Mouse (Mus musculus): ENCODE data around the gene Gpr162. TPM values are rescaled to one million over a fixed set of nuclear protein-coding genes. Genes with fewer than 3 reads are reported as not detected.
"Not testable (repeated sequence)": the region's sequence is repeated elsewhere in the genome, so short reads cannot be mapped to it uniquely, and the experiment has no call there.

Gpr162 gene
- polyA plus RNA-seq, 1 experiment from 2014 or later, result 0.54 TPM

- Histone ChIP-seq H3K4me2 (ENCODE audit: low read depth, low read length) (no peak overlapping the region), H3K27ac (ENCODE audit: low read length) (no peak overlapping the region), H3K4me3 (ENCODE audit: low read length) (no peak overlapping the region), H3K9ac (ENCODE audit: low read length) (no peak overlapping the region), H3K9me3 (ENCODE audit: control insufficient read depth, low read length) (no peaks in the 10 kb centered on the region), H3K27me3 (ENCODE audit: control insufficient read depth, insufficient read depth, low read depth, low read length) (no peaks in the 10 kb centered on the region), H3K36me3 (ENCODE audit: control insufficient read depth, insufficient read depth, low read length) (no peaks in the 10 kb centered on the region), H3K4me1 (replicated peaks; ENCODE audit: control insufficient read depth, insufficient read depth, low read length) (peaks cover 6% of the 10 kb centered on the region)
- ATAC-seq (ENCODE audit: low read depth), result no peak
Observed at GRCm38 (mm10) chr6:124901851-124902250, 38.1 kb upstream of the Gpr162 start.

GRCm38 (mm10) chr6:124900801-124901480 lies 37.2 kb upstream of the Gpr162 start:
- Histone ChIP-seq H3K27me3 (ENCODE audit: control insufficient read depth, insufficient read depth, low read depth, low read length) (no peaks in the 10 kb centered on the region), H3K9ac (ENCODE audit: low read length) (no peak overlapping the region), H3K9me3 (ENCODE audit: control insufficient read depth, low read length) (no peaks in the 10 kb centered on the region), H3K36me3 (ENCODE audit: control insufficient read depth, insufficient read depth, low read length) (no peaks in the 10 kb centered on the region), H3K27ac (ENCODE audit: low read length) (no peak overlapping the region), H3K4me1 (replicated peaks; ENCODE audit: control insufficient read depth, insufficient read depth, low read length) (peaks cover 6% of the 10 kb centered on the region), H3K4me2 (ENCODE audit: low read depth, low read length) (no peak overlapping the region), H3K4me3 (ENCODE audit: low read length) (no peak overlapping the region)
- no peak for ATAC-seq (ENCODE audit: low read depth)
- 37% methylated on average over 10 of the region's 10 CpGs for WGBS

- H3K27ac ChIP-seq (ENCODE audit: low read length), result no peak overlapping the region
- H3K9me3 ChIP-seq (ENCODE audit: control insufficient read depth, low read length), result no peaks in the 10 kb centered on the region
- no peak overlapping the region for H3K4me2 ChIP-seq (ENCODE audit: low read depth, low read length)
- WGBS, result 64% methylated on average over 8 of the region's 8 CpGs
- H3K4me3 ChIP-seq (ENCODE audit: low read length), result no peak overlapping the region
- no peaks in the 10 kb centered on the region for H3K36me3 ChIP-seq (ENCODE audit: control insufficient read depth, insufficient read depth, low read length)
- no peak for ATAC-seq (ENCODE audit: low read depth)
- H3K4me1 ChIP-seq (replicated peaks; ENCODE audit: control insufficient read depth, insufficient read depth, low read length), result peaks cover 6% of the 10 kb centered on the region
- no peak overlapping the region for H3K9ac ChIP-seq (ENCODE audit: low read length)
- no peaks in the 10 kb centered on the region for H3K27me3 ChIP-seq (ENCODE audit: control insufficient read depth, insufficient read depth, low read depth, low read length)
Observed at GRCm38 (mm10) chr6:124900056-124900800, 36.4 kb upstream of the Gpr162 start.

GRCm38 (mm10) chr6:124898359-124898758 lies 34.6 kb upstream of the Gpr162 start:
- Histone ChIP-seq H3K36me3 (ENCODE audit: control insufficient read depth, insufficient read depth, low read length) (no peaks in the 10 kb centered on the region), H3K9ac (ENCODE audit: low read length) (no peak overlapping the region), H3K4me1 (replicated peaks; ENCODE audit: control insufficient read depth, insufficient read depth, low read length) (no peaks in the 10 kb centered on the region), H3K4me2 (ENCODE audit: low read depth, low read length) (no peak overlapping the region), H3K27me3 (ENCODE audit: control insufficient read depth, insufficient read depth, low read depth, low read length) (no peaks in the 10 kb centered on the region), H3K27ac (ENCODE audit: low read length) (no peak overlapping the region), H3K4me3 (ENCODE audit: low read length) (no peak overlapping the region), H3K9me3 (ENCODE audit: control insufficient read depth, low read length) (no peaks in the 10 kb centered on the region)
- 20% methylated on average over 3 of the region's 3 CpGs for WGBS
- ATAC-seq (ENCODE audit: low read depth), result no peak

- ATAC-seq (ENCODE audit: low read depth); H3K27me3 ChIP-seq (ENCODE audit: control insufficient read depth, insufficient read depth, low read depth, low read length); H3K9ac ChIP-seq (ENCODE audit: low read length); H3K4me2 ChIP-seq (ENCODE audit: low read depth, low read length); H3K36me3 ChIP-seq (ENCODE audit: control insufficient read depth, insufficient read depth, low read length); H3K27ac ChIP-seq (ENCODE audit: low read length); H3K9me3 ChIP-seq (ENCODE audit: control insufficient read depth, low read length); H3K4me1 ChIP-seq (replicated peaks; ENCODE audit: control insufficient read depth, insufficient read depth, low read length); H3K4me3 ChIP-seq (ENCODE audit: low read length): not testable (repeated sequence)
- WGBS, result 85% methylated on average over 2 of the region's 2 CpGs
Observed at GRCm38 (mm10) chr6:124894113-124894512, 30.3 kb upstream of the Gpr162 start.

- H3K9ac ChIP-seq (ENCODE audit: low read length), result no peak overlapping the region
Observed at GRCm38 (mm10) chr6:124890997-124891396, 27.2 kb upstream of the Gpr162 start.

GRCm38 (mm10) chr6:124888555-124889125 lies 24.9 kb upstream of the Gpr162 start:
- ATAC-seq (ENCODE audit: low read depth), result no peak
- H3K9me3 ChIP-seq (ENCODE audit: control insufficient read depth, low read length), result no peaks in the 10 kb centered on the region
- no peak overlapping the region for H3K9ac ChIP-seq (ENCODE audit: low read length)
- H3K27me3 ChIP-seq (ENCODE audit: control insufficient read depth, insufficient read depth, low read depth, low read length), result no peaks in the 10 kb centered on the region
- 86% methylated on average over 6 of the region's 6 CpGs for WGBS
- H3K4me1 ChIP-seq (replicated peaks; ENCODE audit: control insufficient read depth, insufficient read depth, low read length), result no peaks in the 10 kb centered on the region
- H3K4me2 ChIP-seq (ENCODE audit: low read depth, low read length), result no peak overlapping the region
- H3K36me3 ChIP-seq (ENCODE audit: control insufficient read depth, insufficient read depth, low read length), result no peaks in the 10 kb centered on the region
- H3K27ac ChIP-seq (ENCODE audit: low read length), result no peak overlapping the region
- H3K4me3 ChIP-seq (ENCODE audit: low read length), result no peak overlapping the region

More at GRCm38 (mm10) chr6:124890997-124891396, 27.2 kb upstream of the Gpr162 start:
- Histone ChIP-seq H3K36me3 (ENCODE audit: control insufficient read depth, insufficient read depth, low read length) (no peaks in the 10 kb centered on the region), H3K4me2 (ENCODE audit: low read depth, low read length) (no peak overlapping the region), H3K27me3 (ENCODE audit: control insufficient read depth, insufficient read depth, low read depth, low read length) (no peaks in the 10 kb centered on the region), H3K9me3 (ENCODE audit: control insufficient read depth, low read length) (no peaks in the 10 kb centered on the region), H3K27ac (ENCODE audit: low read length) (no peak overlapping the region), H3K4me1 (replicated peaks; ENCODE audit: control insufficient read depth, insufficient read depth, low read length) (no peaks in the 10 kb centered on the region), H3K4me3 (ENCODE audit: low read length) (no peak overlapping the region)
- no peak for ATAC-seq (ENCODE audit: low read depth)
- WGBS, result 43% methylated on average over 6 of the region's 6 CpGs

GRCm38 (mm10) chr6:124887986-124888385 lies 24.2 kb upstream of the Gpr162 start, which contains the start of gene Cd4:
Gene Cd4 (minus strand): TSS chr6:124888221.
- ATAC-seq (ENCODE audit: low read depth), result no peak
- Histone ChIP-seq H3K9me3 (ENCODE audit: control insufficient read depth, low read length) (no peaks in the 10 kb centered on the region), H3K4me2 (ENCODE audit: low read depth, low read length) (no peak within 1 kb of the TSS), H3K4me3 (ENCODE audit: low read length) (no peak within 1 kb of the TSS), H3K4me1 (replicated peaks; ENCODE audit: control insufficient read depth, insufficient read depth, low read length) (no peaks in the 10 kb centered on the region), H3K27me3 (ENCODE audit: control insufficient read depth, insufficient read depth, low read depth, low read length) (no peaks in the 10 kb centered on the region), H3K9ac (ENCODE audit: low read length) (no peak within 1 kb of the TSS), H3K36me3 (ENCODE audit: control insufficient read depth, insufficient read depth, low read length) (no peaks in the 10 kb centered on the region), H3K27ac (ENCODE audit: low read length) (no peak within 1 kb of the TSS)
- WGBS, result 76% methylated on average over 9 of the region's 9 CpGs

- Histone ChIP-seq H3K4me3 (ENCODE audit: low read length) (no peak overlapping the region), H3K27ac (ENCODE audit: low read length) (no peak overlapping the region), H3K36me3 (ENCODE audit: control insufficient read depth, insufficient read depth, low read length) (no peaks in the 10 kb centered on the region), H3K9ac (ENCODE audit: low read length) (no peak overlapping the region), H3K9me3 (ENCODE audit: control insufficient read depth, low read length) (no peaks in the 10 kb centered on the region), H3K27me3 (ENCODE audit: control insufficient read depth, insufficient read depth, low read depth, low read length) (no peaks in the 10 kb centered on the region), H3K4me1 (replicated peaks; ENCODE audit: control insufficient read depth, insufficient read depth, low read length) (no peaks in the 10 kb centered on the region), H3K4me2 (ENCODE audit: low read depth, low read length) (no peak overlapping the region)
- ATAC-seq (ENCODE audit: low read depth), result no peak
- 81% methylated on average over 8 of the region's 8 CpGs for WGBS
Observed at GRCm38 (mm10) chr6:124885956-124886381, 22.2 kb upstream of the Gpr162 start.
